Mouse (Mus musculus) B cell, adult 2 months (primary cell): ENCODE measurements around the gene Gm4858.
"Not testable (repeated sequence)": the region's sequence is repeated elsewhere in the genome, so short reads cannot be mapped to it uniquely, and the experiment has no call there.

Source experiments
- DNase-seq, 2 experiments: peaks; one replicate each; pipeline ENCODE4 v3.0.0; 2022

Gene Gm4858

DNA sequence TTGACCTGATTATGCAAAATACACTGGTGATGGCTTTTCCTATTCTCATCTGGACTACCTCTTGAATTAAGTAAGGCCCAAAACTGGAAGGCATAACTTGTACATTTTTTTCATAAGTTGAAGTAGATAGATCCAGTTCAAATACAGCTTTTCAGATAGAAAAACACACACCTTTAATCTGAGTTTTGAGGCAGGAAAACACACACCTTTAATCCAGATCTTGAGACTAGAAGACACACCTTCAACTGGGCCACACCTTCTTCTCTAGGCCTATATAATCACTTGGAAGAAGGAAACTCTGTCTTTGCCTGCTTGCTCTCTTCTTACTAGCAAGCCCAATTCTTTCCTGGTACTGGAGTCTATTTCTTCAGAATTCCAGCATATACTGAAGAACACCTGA, at the start of gene Gm4858:
Gene Gm4858 (plus strand): TSS at position 301 of the 400 bp plus-strand sequence.
- DNase-seq = not testable (repeated sequence)

DNA sequence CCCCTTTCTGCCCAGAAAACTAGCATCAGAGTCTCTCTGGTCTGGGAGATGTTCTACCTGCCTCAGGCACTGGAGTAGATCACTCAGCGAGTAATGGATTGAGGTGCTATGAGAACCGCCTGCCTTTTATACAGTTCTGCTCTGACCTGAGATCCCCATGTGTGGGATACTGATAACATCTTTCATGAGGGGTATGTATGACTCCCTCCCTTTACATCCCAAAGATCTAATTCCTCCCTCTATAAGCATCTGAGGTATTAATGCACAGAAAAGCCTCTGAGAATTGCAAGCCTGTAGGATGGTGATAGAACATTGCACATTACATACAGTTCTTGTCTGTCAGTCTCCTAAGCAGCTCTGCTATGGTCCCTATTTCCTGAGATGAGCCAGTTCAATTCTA, 49.7 kb upstream of the Gm4858 start, which contains the start of gene Lce1m:
Gene Lce1m (minus strand): TSS at position 101 of the 400 bp plus-strand sequence.
- no peak for DNase-seq

DNA sequence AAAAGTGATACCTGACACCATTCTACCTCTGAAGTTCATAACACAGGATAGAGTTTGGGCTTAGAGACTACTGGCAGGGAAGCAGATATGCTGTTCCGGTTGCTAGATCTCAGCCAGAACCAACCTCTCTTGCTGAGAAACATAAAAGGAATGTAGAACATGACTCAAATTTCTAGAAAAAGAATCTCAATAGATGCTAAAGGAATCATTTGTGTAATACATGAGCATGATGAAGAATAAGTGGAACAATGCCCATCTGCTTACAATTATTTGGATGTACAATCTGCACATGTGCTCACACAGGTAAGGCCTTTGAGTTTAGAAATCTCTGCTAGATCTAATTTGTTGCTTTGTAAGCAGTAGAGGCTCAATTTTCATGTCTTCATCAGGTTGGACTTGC, 47.5 kb upstream of the Gm4858 start:
- no peak for DNase-seq

DNA sequence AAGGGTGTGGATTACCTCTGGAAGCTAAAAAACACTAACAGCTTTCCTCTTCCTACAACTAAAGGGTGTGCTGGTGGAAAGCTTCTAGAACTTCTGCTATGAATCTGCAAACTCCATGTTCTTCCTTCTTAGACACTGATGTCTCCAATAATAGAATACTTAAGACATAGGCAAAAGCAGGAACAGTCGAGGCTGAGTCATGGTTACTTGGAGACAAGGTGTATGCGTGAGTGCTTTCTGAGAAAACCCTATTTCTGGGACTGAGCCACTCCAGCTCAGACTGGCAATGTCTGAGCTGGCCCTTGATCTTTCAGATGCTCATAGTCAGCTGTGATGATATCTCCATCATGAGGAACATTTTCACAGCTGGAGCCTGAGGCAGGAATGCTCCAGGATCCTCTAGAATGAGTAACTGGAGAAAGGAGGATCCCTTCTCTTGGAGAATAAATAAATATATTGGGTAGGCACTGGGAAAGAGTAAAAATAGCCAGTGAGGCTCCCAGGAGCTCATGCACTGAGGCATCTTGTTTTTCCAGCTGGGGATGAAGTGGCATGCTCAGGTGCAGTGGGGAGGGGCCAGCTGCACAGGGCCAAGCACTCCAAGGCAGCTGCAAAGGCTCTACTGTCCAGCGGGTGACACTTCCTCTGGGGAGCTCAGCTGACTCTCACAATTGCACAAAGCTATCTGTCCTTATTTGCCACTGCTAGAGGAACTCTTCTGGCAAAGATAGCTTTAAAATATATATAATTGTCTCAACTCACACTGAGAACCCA, 45.0 kb upstream of the Gm4858 start:
- DNase-seq = no peak

DNA sequence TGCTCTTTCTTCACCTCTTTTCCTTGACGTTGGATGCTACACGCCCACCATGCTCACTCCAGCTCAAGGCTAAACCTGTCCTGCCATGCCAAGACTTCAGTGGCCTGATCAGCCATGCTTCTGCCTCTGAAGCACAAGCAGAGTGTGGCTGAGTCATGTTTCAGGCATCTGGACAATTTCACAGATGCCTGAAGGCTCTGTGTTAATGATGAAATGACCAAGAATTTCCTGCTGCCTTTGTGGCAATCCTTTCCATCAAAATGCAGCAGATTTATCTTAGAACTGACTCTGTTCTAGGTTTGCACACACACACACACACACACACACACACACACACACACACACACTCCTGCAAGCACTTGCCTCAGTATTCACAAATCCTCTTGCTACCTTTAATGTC, 43.1 kb upstream of the Gm4858 start:
- no peak for DNase-seq

DNA sequence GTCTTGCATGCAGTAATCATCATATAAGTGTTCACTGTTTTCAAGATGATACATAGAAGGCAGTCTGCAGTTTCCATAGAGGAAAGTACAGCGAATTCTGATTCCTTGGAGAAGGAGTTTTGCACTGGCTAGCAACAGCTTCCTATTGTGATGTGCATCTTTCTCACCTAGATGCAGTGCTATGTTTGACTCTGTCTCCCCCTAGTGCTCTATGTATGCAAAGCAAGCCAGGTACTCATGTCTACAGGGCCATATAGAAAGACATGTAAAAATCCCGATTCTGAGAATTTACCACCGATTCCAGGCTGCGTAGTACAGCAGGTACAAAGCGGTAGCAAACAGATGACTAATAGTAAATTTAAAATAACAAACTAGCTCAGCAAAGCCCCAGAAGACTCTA, 37.2 kb upstream of the Gm4858 start:
- no peak for DNase-seq

DNA sequence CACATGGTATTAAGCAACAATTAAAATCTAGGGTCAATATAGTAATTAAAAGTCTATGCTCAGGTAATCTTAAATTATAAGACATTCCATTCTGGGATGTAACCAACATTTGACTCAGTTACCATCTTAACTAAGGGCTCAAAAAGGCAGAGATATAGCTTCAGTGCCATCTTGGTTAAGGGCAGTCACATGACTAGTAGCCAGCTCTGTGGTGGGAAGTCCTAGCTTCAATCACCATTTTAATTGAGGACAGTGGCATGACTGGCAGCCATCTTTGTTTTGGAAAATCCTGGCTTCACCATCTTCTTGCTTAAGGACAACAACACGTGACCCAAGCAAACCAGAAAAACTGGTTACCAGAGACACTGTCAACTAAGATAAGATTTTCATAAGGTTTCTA, 18.4 kb upstream of the Gm4858 start:
- no peak for DNase-seq

DNA sequence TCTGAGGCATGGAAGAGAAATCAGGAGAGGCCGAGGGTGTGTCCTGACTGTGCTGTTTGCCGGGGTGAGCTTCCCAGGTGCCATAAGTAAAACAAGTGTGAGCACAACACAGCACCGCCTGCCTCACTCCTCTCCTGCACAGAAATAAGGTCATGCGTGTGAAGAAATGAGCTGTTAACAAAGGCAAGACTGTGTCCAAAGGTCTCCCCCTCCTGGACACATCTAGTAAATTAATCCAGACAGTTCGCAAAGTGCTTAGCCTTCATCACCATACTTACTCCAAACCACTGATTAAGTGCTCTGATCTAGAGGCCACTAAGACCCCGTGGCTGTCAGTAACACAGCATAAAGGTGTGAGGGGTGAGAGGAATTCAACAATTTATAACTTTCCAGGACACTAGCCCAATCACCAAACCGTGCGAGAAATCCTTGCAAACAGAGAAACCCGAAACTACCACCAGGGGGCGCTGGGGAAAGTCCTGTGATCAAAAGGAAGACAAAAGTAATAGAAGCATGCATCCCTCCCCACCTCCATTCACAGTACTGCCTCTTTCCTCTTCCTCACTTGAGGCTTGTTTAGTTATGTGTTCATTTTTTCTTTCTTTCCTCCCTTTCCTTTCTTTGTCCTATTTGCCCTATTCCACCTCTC, 15.7 kb upstream of the Gm4858 start:
- peak in 1 of 2 experiments; percentile 2 for DNase-seq

DNA sequence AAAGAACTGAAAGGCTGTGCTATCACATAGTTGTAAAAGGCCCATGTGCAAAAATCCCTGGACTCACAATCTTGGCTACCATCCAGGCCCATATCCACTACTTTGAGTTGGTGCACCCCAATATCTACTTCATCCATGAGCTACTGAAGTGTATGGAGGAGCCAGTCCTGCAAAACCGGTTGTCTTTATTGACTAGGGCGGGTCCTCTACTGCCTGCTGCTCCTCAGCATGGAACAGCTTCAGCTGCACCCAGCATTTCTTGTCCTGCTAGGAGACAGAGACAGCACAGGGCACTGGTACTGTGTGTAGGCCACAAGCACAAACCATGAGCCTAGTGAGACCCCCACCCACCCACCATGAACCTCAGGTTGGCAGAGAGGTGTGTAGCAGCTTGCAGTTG, 18.0 kb downstream of the Gm4858 start:
- DNase-seq = no peak

DNA sequence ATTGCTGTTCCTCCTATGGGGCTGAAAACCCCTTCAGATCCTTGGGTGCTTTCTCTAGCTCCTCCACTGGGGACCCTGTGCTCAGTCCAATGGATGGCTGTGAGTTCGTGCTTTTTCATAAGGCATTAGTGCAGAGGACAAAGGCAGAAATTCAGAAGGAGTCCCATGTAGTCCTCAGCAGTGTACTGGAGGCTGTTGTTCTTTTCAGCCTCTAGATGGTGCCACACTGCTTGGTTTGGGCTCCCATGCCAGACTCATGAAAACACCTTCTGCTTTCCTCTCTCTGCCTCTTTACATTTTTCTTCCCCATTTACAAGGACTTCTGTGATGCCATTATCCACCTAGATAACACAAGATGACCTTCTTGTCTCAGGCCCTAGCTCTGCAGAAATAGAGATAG, 25.0 kb downstream of the Gm4858 start:
- DNase-seq = peak in 1 of 2 experiments; percentile 1

DNA sequence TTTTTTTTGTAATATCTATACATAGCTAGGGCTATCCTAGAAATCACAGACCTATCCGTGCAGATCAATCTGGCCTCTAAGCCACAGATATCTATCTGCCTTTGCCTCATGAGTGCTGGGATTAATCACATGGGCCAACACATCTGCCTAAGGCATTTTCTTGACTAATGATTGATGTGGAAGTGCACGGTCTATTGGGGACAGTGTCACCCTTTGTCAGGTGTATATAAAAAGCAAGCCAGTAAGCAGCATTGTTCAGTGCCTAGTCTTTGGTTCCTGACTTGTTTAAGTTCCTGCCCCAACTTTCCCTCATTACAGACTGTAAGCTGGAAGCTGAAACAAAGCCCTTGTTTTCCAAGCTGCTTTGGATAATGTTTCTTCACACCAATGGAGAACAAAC, 27.8 kb downstream of the Gm4858 start:
- no peak for DNase-seq

DNA sequence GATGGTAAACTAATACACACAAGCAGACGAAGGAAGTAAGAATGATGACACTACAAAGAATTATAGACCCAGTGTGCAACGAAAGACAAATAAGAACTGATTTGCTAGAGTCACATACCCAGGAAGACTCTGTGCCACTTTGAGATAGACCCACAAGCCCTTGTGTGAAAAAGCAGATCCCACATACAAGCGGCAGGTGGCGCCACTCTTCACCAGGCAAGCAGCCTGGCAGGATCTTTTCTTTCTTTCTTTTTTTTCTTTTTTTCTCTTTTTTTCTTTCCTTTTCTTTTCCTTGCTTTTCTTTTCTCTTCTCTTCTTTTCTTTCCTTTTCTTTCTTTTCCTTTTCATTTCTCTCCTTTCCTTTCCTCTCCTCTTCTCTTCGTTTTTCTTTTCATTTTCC, 43.0 kb downstream of the Gm4858 start:
- no peak for DNase-seq

DNA sequence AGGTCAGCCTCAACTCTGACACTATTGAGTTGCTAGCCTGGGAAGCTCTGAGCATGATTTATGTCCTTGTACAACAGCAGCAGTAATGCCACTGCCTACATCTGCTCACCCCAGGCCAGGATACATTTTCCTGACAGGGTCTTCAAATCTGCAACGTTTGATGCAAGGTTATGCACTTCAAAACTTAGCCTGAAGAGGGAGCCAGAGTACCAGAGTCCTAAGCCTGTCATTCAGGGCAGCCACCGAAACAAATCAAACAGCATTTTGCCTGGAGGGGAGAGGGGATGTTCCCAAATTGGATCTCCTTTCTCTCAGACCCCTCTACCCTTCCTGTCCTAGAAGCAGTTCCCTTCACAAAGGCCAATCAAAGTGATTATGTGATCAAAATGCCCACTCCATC, 45.9 kb downstream of the Gm4858 start:
- DNase-seq = no peak

DNA sequence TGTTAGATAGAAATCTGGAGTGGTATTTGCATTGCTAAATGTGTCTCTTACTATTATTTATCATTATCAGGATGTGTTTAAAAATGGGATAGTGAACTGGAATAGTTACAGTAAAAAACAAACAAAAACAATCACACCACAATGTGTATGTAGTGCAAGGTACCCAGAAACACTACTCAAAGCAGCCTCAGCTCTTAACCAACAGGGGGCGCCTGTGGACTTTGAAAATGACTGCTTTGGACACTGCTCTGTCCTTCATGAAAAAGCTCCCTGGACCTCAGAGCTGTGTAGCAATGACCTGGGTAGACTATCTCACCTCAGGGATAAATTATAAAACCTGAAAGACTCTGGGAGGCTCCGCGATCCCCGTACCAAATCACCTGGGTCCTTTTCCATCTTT, 50.5 kb downstream of the Gm4858 start:
- no peak for DNase-seq
